Mouse (Mus musculus): ENCODE measurements around the gene Hivep3.

Gene Hivep3

GRCm38 (mm10) chr4:119873935-119874334 lies 140.4 kb downstream of the Hivep3 start:
- no peak for DNase-seq (ENCODE audit: low spot score in 2 of 2)

GRCm38 (mm10) chr4:119875592-119875991 lies 142.0 kb downstream of the Hivep3 start:
- DNase-seq (ENCODE audit: low spot score in 2 of 2): peak; percentile 9 to 42

DNA sequence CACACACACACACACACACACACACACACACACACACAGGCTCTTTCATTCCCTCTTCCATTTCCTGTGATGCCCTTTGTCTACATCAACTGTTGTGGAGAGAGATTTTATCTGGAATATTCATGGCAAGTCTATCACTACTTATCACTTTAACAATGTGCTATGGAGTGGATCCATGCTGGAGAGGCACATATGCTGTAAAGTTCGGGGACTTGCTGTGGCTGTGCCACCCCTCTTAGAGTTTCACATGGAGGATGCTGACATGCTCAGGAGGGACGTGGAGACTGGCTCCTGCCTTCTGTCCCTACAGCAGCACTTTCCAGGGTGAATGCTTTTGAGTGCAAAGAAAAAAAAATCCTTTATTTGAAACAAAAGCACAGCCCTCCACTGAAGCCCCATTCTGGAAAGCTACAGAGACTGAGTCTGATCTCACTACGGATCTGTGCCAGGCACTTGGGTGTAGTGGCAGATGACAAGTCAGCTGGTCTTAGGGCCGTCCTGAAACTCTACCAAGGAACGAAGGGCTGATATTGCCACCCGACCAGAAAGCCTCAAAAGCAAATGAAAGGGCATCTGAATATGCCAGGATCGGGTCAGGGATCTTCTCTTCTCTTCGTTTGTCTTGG lies 143.1 kb downstream of the Hivep3 start:
- DNase-seq (ENCODE audit: low spot score in 2 of 2): no peak

DNA sequence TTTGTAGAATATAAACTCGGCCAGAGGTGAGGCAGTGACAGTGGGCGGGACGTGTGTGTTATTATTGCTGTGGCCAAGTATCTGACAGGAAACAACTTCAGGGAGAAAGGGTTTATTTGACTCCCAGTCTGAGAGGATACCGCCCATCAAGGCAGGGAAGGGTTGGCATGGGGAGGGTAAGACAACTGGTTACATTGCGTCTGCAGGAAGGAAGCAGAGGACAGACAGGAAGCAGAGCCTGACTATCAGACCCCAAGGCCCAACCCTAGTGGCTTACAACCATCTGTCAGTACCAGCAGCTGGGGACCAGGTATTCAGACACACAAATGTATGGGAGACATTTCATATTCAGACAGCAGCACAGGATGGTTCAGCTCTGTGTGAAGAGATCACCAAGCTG lies 144.6 kb downstream of the Hivep3 start:
- DNase-seq (ENCODE audit: low spot score in 2 of 2): no peak

GRCm38 (mm10) chr4:119879671-119880070 lies 146.1 kb downstream of the Hivep3 start:
- DNase-seq (ENCODE audit: low spot score in 2 of 2): no peak

- no peak for DNase-seq (ENCODE audit: low spot score in 2 of 2)
Measured at GRCm38 (mm10) chr4:119880270-119880669, 146.7 kb downstream of the Hivep3 start.

- DNase-seq (ENCODE audit: low spot score in 2 of 2): no peak
Measured at GRCm38 (mm10) chr4:119881292-119881691, 147.7 kb downstream of the Hivep3 start.

GRCm38 (mm10) chr4:119882401-119882800 lies 148.8 kb downstream of the Hivep3 start:
- no peak for DNase-seq (ENCODE audit: low spot score in 2 of 2)

DNA sequence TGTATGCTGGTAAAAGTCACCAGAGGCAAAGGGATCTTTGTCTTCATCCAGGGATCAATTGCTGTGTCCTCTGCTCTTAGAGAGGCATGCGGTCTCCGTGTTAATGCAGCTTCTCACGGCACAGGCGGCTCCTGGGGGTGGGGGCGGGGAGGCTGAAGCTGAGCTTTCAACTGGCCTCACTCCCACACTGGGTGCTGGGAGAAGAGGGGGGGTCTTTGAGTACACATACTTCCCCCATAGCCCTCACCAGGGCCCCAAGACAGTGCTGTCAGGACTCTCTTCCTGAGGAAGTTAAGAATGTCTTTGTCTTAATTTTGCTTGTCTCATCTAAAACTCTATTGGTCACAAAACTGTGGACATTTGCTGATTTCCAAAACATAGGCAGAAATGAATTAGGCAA lies 149.2 kb downstream of the Hivep3 start:
- DNase-seq (ENCODE audit: low spot score in 2 of 2): no peak

DNA sequence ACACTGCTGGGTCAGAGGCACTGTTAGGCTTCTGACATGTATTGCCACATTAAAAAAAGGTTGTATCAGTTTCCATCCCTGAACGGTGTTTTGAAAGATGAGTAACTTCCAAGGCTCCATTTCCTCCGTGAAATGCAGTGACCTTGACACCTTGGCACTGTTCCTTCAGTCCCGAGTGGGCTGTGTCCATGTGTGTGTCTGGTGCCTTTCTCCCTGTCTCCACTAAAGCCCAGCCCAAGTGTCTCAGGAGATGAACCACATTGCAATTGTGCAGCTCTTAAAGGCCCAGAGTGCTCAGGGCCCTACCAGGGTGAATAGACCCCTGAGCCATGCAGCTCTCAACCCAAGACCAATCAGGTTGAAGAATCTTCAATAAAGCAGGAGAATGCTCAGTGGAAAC lies 153.0 kb downstream of the Hivep3 start:
- no peak for DNase-seq (ENCODE audit: low spot score in 2 of 2)

DNA sequence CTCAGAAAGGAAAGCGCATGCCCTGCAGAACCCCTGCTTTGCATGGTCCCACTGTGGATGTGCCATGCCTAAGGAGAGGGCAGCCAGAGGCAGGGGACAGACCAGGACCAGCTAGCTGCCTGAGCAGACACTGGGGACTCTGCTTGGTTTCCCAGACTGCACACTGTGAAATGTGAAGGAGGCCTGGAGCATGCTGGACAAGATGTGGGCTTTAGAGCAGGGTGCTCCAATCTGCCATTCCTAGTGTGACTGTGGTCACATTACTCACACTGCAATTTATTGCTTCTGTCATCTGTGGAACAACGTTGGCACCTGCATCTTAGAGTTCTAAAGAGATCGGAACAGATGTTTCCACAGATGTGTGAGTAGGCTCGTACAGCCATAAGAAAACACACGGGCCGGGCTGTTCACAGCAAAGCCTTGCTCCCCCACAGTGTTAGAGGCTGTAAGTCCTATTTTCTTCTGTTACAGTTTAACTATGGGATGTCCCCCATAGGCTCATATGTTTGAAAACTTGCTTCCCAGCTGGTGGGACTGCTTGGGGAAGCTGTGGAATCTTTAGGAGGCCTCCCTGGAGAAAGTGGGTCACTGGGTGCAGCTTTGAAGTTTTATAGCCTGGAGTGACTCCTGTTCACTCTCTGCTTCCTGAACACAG lies 154.1 kb downstream of the Hivep3 start:
- no peak for DNase-seq (ENCODE audit: low spot score in 2 of 2)

GRCm38 (mm10) chr4:119889760-119890159 lies 156.2 kb downstream of the Hivep3 start:
- peak in 1 of 2 experiments; percentile 41 for DNase-seq (ENCODE audit: low spot score in 2 of 2)

DNA sequence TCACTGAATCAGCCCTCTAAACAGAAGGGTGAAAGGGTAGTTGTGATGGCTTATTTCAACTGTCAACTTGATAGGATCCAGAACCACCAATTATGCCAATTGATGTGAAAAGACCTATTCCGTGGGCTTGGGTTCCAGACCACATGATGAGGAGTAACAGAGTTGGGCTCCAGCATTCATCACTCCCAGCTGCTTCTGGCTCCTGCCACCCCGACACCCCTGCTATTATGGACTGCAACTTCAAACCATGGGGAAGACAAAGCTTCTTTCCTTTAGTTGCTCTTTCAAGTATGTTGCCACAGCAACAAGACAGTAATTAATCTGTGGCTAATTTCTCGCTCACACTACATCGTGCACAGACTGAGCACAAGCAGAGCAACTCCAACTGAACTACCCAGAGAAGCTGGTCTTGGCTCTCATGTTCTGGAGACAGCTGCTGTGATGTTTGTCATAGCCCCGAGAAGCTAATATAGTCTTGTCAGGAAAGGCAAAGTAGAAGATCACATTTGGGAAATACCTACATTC lies 159.7 kb downstream of the Hivep3 start:
- no peak for DNase-seq (ENCODE audit: low spot score in 2 of 2)

DNA sequence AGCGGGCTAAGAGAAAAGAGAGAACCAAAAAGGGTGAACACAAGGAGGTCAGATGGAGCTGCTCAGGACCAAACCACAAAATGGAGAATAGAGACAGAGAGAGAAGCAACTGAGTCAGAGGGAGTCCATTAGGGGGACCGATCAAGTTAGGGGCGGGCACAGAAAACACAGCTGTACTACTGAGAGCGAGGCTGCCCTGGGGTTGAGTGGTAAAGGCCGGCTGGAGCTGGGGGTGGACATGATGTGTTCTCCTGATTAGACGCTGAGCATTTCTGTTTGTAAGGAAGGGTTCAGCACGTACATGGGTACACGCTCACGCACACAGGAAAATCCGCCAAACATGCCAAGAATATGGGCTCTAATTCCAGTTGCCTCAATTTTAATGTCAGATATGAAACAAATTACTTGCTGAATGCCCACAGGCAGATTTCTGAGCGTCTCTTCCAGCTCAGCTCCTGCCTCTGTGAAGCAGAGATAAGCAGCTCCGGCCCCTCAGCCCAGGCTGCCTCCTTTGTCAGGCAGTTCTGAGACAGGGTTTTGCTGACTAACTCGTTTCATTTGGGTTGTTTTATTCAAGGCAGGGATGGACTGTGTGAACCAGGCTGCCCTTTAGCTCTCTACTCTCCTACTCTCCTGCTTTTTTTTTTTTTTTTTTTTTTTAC lies 161.3 kb downstream of the Hivep3 start:
- DNase-seq (ENCODE audit: low spot score in 2 of 2): no peak

- DNase-seq (ENCODE audit: low spot score in 2 of 2): no peak
Measured at GRCm38 (mm10) chr4:119895504-119895903, 161.9 kb downstream of the Hivep3 start.

- no peak for DNase-seq (ENCODE audit: low spot score in 2 of 2)
Measured at GRCm38 (mm10) chr4:119896572-119896971, 163.0 kb downstream of the Hivep3 start.

DNA sequence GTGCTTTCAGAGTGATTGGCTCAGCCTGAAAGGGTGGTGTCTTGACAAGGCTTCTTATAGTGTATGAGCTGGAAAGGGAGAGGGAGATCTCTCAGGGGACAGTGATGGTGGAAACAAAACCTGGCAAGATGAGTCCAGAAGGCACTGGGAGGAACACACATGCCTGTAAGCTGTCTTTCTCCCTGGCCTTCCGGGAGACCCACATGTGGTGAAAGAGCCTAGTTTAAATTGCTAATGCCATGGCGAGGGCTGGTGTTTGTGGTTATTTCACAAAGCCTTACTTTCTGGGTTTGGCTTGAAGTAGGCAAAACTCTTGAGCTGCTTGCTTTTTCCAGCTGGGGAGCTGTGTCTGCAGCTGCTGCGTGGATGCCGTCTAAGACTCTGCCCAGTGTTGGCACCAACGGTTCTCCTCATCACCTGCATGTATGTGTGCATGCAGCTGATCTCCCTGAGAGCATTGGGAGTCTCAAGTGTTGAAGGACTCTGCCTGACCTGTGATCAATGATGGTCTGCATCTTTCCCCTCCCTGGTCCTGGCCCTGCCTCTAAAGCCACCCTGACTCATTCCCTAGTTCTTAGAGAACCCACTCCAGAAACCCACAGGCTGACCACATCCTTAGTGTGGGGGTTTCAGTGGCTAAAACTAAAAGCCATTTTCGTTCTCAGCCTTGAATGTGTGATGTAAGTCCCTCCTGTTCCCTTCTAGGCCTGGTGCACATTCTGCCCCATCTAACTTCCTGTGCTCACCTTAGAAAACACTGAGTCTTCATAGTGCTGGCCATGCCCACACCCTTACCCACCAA lies 163.7 kb downstream of the Hivep3 start:
- DNase-seq (ENCODE audit: low spot score in 2 of 2): peak; percentile 68 to 83

DNA sequence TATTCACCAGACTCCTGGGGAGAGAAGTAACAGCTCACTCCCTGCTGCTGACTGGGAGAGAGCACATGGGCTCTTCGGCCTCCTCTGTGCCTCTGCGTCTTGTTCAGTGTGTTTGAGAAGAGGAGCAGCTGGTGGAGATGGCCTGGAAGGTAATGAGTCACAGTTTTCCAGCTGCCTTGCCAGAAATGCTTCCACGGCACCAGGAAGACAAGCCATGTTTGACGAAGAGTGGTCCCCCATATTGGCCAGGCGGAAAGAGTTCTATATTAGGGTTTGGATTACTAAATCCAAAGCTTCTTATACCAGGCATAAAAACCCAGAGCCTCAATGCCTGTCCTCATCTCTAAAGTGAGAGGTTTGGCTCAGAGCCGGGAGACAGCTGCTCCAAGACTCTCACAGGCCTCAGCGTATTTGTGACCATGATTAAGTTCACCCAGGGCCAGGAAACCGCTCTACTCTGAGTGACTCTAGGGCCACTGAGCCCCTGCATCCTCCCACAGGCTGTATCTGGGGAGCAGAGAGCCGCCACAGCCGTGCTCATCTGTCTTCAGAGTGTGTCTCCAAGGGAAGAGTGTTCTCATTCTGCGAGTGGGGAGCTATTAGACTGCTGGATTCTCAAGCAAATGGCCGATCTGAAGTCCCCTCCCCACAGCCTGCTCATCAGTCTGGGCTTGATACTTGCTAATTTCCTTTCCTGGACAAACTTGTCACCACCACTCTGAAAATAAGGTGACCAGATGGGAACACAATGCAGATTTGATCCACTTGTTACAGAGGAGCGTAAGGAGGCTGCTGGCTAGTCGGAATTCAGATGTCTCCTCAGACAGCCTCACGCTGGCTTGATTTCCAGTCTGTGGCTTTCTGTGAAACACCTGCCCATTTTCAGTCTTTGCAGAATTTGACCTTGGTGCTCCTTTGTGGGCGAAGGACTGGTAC lies 168.2 kb downstream of the Hivep3 start:
- no peak for DNase-seq (ENCODE audit: low spot score in 2 of 2)

DNA sequence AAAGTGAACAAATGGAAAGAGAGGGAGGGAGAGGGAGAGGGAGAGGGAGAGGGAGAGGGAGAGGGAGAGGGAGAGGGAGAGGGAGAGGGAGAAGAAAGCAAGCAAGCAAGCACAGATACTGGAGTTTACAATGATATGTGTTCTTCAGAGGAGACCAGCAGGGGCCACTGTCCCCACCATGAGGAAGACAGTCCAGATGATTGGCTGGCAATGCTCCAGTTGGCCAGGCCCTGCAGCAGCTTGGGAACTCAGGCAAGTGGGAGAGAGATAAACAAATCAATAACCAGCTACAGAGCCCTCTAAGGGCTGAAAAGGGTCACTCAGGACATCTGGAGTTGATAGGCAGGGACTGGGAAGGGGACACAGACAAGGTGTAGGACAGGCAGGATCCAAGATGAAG lies 169.7 kb downstream of the Hivep3 start:
- DNase-seq (ENCODE audit: low spot score in 2 of 2): no peak

- DNase-seq (ENCODE audit: low spot score in 2 of 2): no peak
Measured at GRCm38 (mm10) chr4:119903806-119904205, 170.2 kb downstream of the Hivep3 start.

DNA sequence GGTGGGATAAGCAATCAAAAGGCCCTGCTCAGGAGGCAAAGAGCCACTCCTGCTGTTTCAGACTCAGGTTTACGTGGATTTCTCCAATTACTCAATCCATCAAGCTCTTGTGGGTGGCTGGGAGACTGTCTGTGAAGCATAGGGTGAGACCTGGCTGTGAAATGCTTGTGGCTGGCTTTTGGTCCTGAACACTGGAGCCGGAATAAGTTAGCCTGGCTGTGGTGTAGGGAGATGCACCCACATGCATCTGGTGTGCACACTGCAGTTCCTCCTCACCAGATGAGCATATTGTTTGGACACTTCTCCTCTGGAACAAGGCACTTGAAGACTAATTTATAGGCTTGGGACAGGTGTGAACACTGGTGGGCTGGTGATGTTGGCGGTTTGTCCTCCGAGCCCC lies 170.7 kb downstream of the Hivep3 start:
- DNase-seq (ENCODE audit: low spot score in 2 of 2): no peak
